In genomic region chr15:84458983-84459382, GRCm38 (mm10) we compare ENCODE assay signal across 21 mouse cellular contexts. TPM values are rescaled to one million over a fixed set of nuclear protein-coding genes. Genes with fewer than 3 reads are reported as not detected.
"Had no signal": no experiment of that assay in that cellular context is flagged by ENCODE, and none has a peak within 500 bp of the region (broad histone marks: within the 10 kb centered on the region; RNA-seq: fewer than 3 reads in every experiment).

No protein-coding gene starts in this region.

- H3K4me2 ChIP-seq: lung, embryonic 14.5 days; midbrain, embryonic 12.5 days; neural tube, embryonic 13.5 days; neural tube, embryonic 15.5 days had no signal

- H3K9me3 ChIP-seq: midbrain, embryonic 10.5 days; midbrain, embryonic 12.5 days; neural tube, embryonic 13.5 days; neural tube, embryonic 15.5 days had no signal

- H3K27me3 ChIP-seq: midbrain, embryonic 12.5 days; neural tube, embryonic 13.5 days; neural tube, embryonic 15.5 days had no signal

- H3K4me1 ChIP-seq: midbrain, embryonic 12.5 days; neural tube, embryonic 15.5 days had no signal

- H3K4me3 ChIP-seq: midbrain, embryonic 10.5 days; midbrain, embryonic 12.5 days; myocyte; neural tube, embryonic 13.5 days; neural tube, embryonic 15.5 days had no signal

- ATAC-seq: midbrain, embryonic 16.5 days had no signal

- H3K36me3 ChIP-seq: midbrain, embryonic 10.5 days; midbrain, embryonic 12.5 days; neural tube, embryonic 13.5 days; neural tube, embryonic 15.5 days had no signal

- H3K9ac ChIP-seq: liver, embryonic 14.5 days; lung, embryonic 14.5 days; midbrain, embryonic 12.5 days; neural tube, embryonic 13.5 days; neural tube, embryonic 15.5 days had no signal

- H3K27ac ChIP-seq: liver, embryonic 14.5 days; midbrain, embryonic 10.5 days; midbrain, embryonic 12.5 days; neural tube, embryonic 13.5 days; neural tube, embryonic 15.5 days had no signal

- DNase-seq: lung, adult 18-20 months; lung, embryonic 14.5 days; lung, postnatal 14 days; lung, postnatal 4 days; midbrain, embryonic 14.5 days; right cerebral cortex, adult 18-20 months; right cerebral cortex, postnatal 25 days; right cerebral cortex, postnatal 4 days; spleen, adult 18-20 months; thymus, adult 18-20 months; thymus, postnatal 14 days; thymus, postnatal 36 days had no signal

RNA-seq across cellular contexts. Expression of gene Shisal1, which starts 12.1 kb away (rescaled TPM):
- total RNA-seq: megakaryocyte, adult 5-6 weeks; megakaryocyte-erythroid progenitor cell, adult 5-6 weeks had no signal
